Mouse (Mus musculus) heart, embryonic 16.5 days (tissue): Measurements from ENCODE around the gene Faap100. TPM values are rescaled to one million over a fixed set of nuclear protein-coding genes. Genes with fewer than 3 reads are reported as not detected.

Source experiments
- ATAC-seq: fragments of 200-750 bp; cut with Nextera tagmentation; replicated peaks from 2 replicates; pipeline ENCODE4 v1.8.0; 2017; ENCODE audit warnings: moderate number of reproducible peaks; ENCODE audit not compliant: insufficient read depth, low FRiP score; ENCODE audit errors: extremely low read depth
- H3K27ac ChIP-seq: fragments of 300-500 bp; sonication (generic); 2 replicates; pipeline ENCODE4 v1.5.1; 2014; ENCODE audit warnings: mild to moderate bottlenecking, low read length, control low read depth, moderate library complexity
- H3K27me3 ChIP-seq: fragments of 300-500 bp; sonication (generic); 2 replicates; pipeline ENCODE4 v1.6.1; 2014; ENCODE audit warnings: low read length, mixed read lengths; ENCODE audit not compliant: control insufficient read depth, insufficient read depth
- H3K36me3 ChIP-seq: fragments of 300-500 bp; sonication (generic); 2 replicates; pipeline ENCODE4 v1.6.1; 2014; ENCODE audit not compliant: control insufficient read depth, insufficient read depth
- H3K4me1 ChIP-seq: fragments of 300-500 bp; sonication (generic); 2 replicates; pipeline ENCODE4 v1.6.1; 2014; ENCODE audit warnings: low read length, mixed read lengths; ENCODE audit not compliant: control insufficient read depth, insufficient read depth
- H3K4me2 ChIP-seq: fragments of 300-500 bp; sonication (generic); 2 replicates; pipeline ENCODE4 v1.6.1; 2014; ENCODE audit warnings: low read depth, mild to moderate bottlenecking, control low read depth, low read length
- H3K4me3 ChIP-seq: fragments of 300-500 bp; sonication (generic); 2 replicates; pipeline ENCODE4 v1.5.1; 2014; ENCODE audit warnings: mild to moderate bottlenecking, control low read depth, low read length
- H3K9ac ChIP-seq: fragments of 300-500 bp; sonication (generic); 2 replicates; pipeline ENCODE4 v1.6.1; 2014; ENCODE audit warnings: low read length, control low read depth
- H3K9me3 ChIP-seq: fragments of 300-500 bp; sonication (generic); replicated peaks from 2 replicates; pipeline ENCODE4 v1.6.1; 2016; ENCODE audit warnings: low read length; ENCODE audit not compliant: control insufficient read depth
- WGBS: fragments of 180-500 bp; shearing (Covaris S2); extraction: QIAGEN DNeasy Blood & Tissue Kit; methylation state at CpG from one replicate; pipeline ENCODE4 v1.1.7; 2014; 5-methylcytosine and 5-hydroxymethylcytosine counted together
- polyA plus RNA-seq: library from polyadenylated mRNA; unstranded; fragments of >200 nt; fragmentation: Nextera tagmentation; extraction: Ambion mirVana; gene quantifications from 2 replicates; pipeline ENCODE4 v1.2.1, GENCODE M21; 2015

Gene Faap100
- polyA plus RNA-seq, 1 experiment from 2014 or later: 28.8 TPM

- WGBS: 40% methylated on average over 5 of the region's 5 CpGs
- Histone ChIP-seq H3K27me3 (no peaks in the 10 kb centered on the region), H3K4me1 (peaks cover 3% of the 10 kb centered on the region), H3K4me2 (no peak overlapping the region), H3K27ac (peak overlapping the region; percentile 61; the same call in 1 of the 2 replicates), H3K9ac (no peak overlapping the region), H3K4me3 (no peak overlapping the region), H3K9me3 (no peaks in the 10 kb centered on the region; the same call in 1 of the 2 replicates), H3K36me3 (peaks cover 10% of the 10 kb centered on the region)
- ATAC-seq: no peak
Measured at GRCm38 (mm10) chr11:120344310-120344920, 34.1 kb downstream of the Faap100 start.

DNA sequence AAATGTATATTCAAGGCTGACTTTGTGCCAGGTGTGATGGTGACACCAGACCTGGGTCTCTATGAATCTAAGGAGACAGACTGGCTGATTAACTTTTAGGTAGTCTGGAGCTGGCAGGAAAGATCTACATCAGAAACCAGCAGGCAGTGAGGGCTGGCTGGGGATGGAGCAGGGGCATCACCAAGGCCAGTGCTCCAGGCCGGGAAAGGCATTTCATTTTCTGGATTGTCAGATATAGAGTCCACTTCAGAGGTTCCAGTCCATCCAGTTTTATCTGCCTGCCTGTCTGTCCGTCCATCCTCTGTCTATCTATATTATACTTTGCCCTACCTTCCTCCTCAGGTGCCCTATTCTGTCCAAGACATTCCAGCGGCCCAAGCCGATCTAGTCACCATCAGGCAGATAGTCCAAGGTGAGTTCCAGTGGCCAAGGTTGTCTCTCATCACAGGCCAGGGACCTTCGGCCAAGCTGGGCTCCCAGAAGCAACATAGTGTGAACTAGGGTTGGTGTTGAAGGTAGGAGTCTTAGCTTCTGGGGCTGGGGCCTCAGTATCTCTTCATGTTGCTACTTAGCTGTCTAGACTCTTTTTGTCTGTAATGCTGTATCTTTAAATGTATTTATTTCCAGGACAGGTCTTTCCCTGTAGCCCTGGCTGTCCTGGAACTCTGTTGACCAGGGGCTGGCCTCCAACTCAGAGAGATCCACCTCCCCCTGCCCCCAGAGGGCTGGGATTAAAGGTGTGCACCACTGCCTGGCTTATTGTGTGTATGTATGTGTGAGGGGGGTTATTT lies 34.9 kb downstream of the Faap100 start:
- Histone ChIP-seq H3K4me2 (no peak overlapping the region), H3K36me3 (peaks cover 10% of the 10 kb centered on the region), H3K9ac (no peak overlapping the region), H3K27me3 (no peaks in the 10 kb centered on the region), H3K4me1 (peaks cover 3% of the 10 kb centered on the region), H3K9me3 (no peaks in the 10 kb centered on the region; the same call in 1 of the 2 replicates), H3K4me3 (no peak overlapping the region), H3K27ac (peak overlapping the region; percentile 61; the same call in 1 of the 2 replicates)
- WGBS: 53% methylated on average over 5 of the region's 5 CpGs
- no peak for ATAC-seq

- Histone ChIP-seq H3K4me2 (no peak overlapping the region), H3K9ac (no peak overlapping the region), H3K9me3 (no peaks in the 10 kb centered on the region; the same call in 1 of the 2 replicates), H3K4me3 (no peak overlapping the region), H3K4me1 (peaks cover 3% of the 10 kb centered on the region), H3K27me3 (no peaks in the 10 kb centered on the region), H3K36me3 (peaks cover 10% of the 10 kb centered on the region), H3K27ac (no peak overlapping the region)
- 91% methylated on average over 5 of the region's 5 CpGs for WGBS
- no peak for ATAC-seq
Measured at GRCm38 (mm10) chr11:120342656-120343160, 35.9 kb downstream of the Faap100 start.

- Histone ChIP-seq H3K4me3 (no peak overlapping the region), H3K4me2 (no peak overlapping the region), H3K27me3 (no peaks in the 10 kb centered on the region), H3K9ac (no peak overlapping the region), H3K4me1 (peaks cover 3% of the 10 kb centered on the region), H3K9me3 (no peaks in the 10 kb centered on the region; the same call in 1 of the 2 replicates), H3K27ac (no peak overlapping the region), H3K36me3 (peaks cover 7% of the 10 kb centered on the region)
- 92% methylated on average over 4 of the region's 4 CpGs for WGBS
- ATAC-seq: no peak
Measured at GRCm38 (mm10) chr11:120341661-120342060, 36.9 kb downstream of the Faap100 start.

GRCm38 (mm10) chr11:120339978-120340513 lies 38.5 kb downstream of the Faap100 start:
- no peak overlapping the region for H3K4me2 ChIP-seq
- H3K9me3 ChIP-seq: no peaks in the 10 kb centered on the region; the same call in 1 of the 2 replicates
- no peak overlapping the region for H3K27ac ChIP-seq
- peaks cover 2% of the 10 kb centered on the region; the same call in 1 of the 2 replicates for H3K36me3 ChIP-seq
- H3K9ac ChIP-seq: no peak overlapping the region
- no peaks in the 10 kb centered on the region for H3K27me3 ChIP-seq
- no peak for ATAC-seq
- no peaks in the 10 kb centered on the region for H3K4me1 ChIP-seq
- no peak overlapping the region for H3K4me3 ChIP-seq
- WGBS: 86% methylated on average over 10 of the region's 10 CpGs

DNA sequence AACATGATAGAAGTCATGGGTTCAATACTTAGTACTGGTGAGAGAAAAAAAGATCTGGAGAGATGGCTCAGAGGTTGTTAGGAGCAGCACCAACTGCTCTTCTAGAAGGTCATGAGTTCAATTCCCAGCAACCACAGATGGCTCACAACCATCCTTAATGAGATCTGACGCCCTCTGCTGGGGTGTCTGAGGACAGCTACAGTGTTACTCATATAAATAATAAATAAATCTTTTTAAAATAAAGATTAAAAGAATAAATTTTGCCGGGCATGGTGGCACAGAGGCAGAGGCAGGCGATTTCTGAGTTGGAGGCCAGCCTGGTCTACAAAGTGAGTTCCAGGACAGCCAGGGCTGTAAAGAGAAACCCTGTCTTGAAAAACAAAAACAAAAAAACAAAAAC lies 39.8 kb downstream of the Faap100 start:
- Histone ChIP-seq H3K36me3 (no peaks in the 10 kb centered on the region), H3K9me3 (no peaks in the 10 kb centered on the region; the same call in 1 of the 2 replicates), H3K27me3 (no peaks in the 10 kb centered on the region), H3K4me3 (no peak overlapping the region), H3K27ac (no peak overlapping the region), H3K9ac (no peak overlapping the region), H3K4me1 (no peaks in the 10 kb centered on the region), H3K4me2 (no peak overlapping the region)
- ATAC-seq: no peak
- WGBS: 72% methylated on average over 3 of the region's 3 CpGs

GRCm38 (mm10) chr11:120337447-120337846 lies 41.1 kb downstream of the Faap100 start:
- no peaks in the 10 kb centered on the region for H3K4me1 ChIP-seq
- H3K9me3 ChIP-seq: no peaks in the 10 kb centered on the region; the same call in 1 of the 2 replicates
- H3K27me3 ChIP-seq: no peaks in the 10 kb centered on the region
- H3K27ac ChIP-seq: no peak overlapping the region
- no peak overlapping the region for H3K4me2 ChIP-seq
- no peak overlapping the region for H3K9ac ChIP-seq
- ATAC-seq: no peak
- no peak overlapping the region for H3K4me3 ChIP-seq
- WGBS: 41% methylated on average over 2 of the region's 2 CpGs
- no peaks in the 10 kb centered on the region for H3K36me3 ChIP-seq

DNA sequence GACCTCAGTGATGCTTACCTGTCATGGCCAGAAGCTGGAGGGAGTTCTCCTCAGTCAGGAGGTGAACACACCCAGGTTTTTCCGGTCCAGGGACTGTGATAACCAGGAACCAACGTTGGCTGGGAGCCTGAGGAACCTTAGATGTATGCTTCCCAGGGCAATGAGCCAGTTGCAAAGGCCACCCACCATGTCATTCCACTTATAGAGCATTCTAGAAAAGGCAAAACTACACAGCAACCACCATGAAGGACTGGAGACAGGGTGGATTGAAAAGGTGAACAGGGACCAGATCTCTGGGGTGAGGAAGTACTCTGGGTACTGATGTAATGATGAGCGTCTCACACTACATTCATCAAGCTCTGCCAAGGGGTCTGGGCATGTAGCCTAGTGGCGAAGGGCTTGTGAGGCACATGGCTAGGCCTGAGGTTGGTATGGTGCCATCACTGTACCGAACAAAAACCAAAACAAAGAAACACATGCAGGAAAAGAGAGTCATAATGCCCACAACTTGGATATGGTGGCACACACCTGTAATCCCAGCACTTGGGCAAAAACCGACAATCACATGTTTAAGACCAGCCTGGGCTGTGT lies 43.0 kb downstream of the Faap100 start:
- no peak overlapping the region for H3K4me3 ChIP-seq
- H3K27me3 ChIP-seq: no peaks in the 10 kb centered on the region
- no peak overlapping the region for H3K27ac ChIP-seq
- ATAC-seq: no peak
- H3K4me2 ChIP-seq: no peak overlapping the region
- 72% methylated on average over 6 of the region's 6 CpGs for WGBS
- no peaks in the 10 kb centered on the region for H3K9me3 ChIP-seq
- H3K36me3 ChIP-seq: no peaks in the 10 kb centered on the region
- H3K4me1 ChIP-seq: no peaks in the 10 kb centered on the region
- H3K9ac ChIP-seq: no peak overlapping the region
